Mouse (Mus musculus): ENCODE data around the gene Ubxn4.

Ubxn4 gene

DNA sequence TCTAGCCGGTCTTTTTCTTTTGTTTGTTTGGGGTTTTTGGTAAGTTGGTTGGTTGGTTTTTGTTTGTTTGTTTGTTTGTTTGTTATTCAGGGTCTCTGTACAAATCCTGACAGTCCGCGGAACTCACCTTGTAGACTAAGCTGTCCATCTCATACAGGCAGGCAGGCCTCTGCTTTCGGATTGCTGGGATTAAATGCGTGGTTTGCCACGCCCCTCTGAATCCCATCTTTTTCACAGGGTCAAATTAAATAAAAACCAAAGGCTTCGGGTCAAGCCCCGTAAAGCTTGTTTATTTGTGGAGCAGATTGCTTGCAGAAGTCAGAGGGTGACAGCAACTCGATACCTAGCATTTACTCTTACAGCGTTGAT, at the start of gene Ubxn4:
Ubxn4 (plus strand) TSS at position 338 of the 369 bp plus-strand sequence.
- in situ Hi-C loops (cut with MboI, MseI), result no loop called here

DNA sequence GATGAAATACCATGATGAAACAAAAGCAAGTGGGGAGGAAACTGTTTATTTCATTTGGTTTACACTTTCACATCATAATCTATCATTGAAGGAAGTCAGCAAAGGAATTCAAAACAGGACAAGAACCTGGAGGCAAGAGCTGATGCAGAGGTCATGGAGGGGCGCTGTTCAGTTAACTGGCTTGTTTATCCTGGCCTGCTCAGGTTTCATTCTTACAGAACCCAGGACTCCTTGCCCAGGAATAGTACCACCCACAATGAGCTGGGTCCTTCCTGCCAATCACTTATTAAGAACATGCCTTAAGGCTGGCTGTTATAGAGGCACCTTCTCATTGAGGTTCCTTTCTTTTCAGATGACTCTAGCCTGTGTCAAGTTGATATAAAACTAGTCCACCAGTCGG, 49.8 kb upstream of the Ubxn4 start:
- in situ Hi-C loops (cut with MboI, MseI), result no loop called here

DNA sequence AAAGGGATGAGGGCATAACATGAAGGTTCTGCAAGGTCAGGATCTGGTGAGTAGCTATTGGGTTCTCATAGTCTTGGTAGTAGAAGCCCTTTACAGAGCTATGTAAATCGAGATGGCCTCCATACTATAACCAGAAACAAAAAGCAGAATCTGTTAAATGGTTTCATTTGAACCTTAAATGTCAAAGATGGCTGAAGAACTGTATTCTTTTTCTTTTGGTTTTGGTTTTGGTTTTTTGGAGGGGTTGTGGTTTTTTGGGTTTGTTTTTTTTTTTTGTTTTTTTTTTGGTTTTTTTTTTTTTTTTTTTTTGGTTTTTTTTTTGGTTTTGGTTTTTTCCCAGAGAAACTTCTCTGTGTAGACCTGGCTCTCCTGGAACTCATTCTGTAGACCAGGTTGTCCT, 46.4 kb upstream of the Ubxn4 start:
- in situ Hi-C loops (cut with MboI, MseI), result no loop called here

DNA sequence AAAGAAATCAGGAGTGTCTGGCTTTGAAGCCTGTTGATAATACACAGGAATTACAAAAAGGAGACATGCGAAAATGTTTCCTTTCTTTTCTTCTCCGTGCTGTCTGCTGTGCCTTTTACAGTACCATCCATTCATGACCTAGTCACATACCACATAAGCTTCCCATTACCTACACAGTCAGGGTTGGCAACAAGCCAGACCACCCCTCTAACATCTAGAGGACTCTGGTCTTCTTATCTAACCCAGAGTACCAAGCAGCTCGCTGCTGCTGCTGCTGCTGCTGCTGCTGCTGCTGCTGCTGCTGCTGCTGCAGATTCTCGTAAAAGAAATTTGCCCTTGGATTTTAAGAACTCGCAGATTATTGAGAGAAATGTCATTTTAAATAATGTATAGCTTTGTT, 30.5 kb upstream of the Ubxn4 start:
- in situ Hi-C loops (cut with MboI, MseI), result no loop called here

DNA sequence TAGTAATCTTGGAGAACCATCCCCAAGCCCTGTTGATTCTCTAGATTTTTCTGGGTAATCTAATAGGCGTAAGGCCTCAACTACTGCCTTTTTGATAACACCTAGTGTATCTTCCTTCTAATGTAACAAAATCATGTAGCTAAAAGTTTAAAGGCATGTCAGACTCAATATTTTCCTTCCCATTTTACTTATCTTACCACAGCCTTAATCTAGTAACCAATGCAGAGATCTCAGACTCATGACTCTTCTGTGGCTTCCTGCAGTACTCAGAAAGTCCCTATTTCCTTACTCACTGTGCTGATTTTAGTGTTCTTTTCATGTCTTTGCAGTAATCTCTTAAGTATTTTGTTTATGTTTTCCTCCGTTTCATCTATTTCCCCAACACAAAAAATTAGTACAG, 21.9 kb upstream of the Ubxn4 start:
- in situ Hi-C loops (cut with MboI, MseI), result no loop called here

DNA sequence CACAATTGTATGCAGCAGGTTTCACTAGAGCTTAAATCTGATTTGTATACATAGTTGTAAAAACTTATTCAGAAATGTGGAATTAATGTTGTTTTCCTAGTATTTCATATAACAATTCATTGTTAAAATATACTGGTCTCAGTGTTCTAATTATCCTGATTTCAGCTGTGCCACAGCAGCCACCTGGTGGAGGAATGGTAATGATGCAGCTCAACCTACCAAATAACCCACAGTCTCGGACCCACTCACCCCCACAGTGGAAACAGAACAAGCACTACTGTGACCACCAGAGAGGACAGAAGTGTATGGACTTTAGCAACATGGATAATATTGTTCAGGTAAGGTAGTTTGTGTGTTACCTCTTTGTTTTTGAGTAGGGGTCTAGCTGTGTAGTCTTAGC, 20.5 kb upstream of the Ubxn4 start:
- in situ Hi-C loops (cut with MboI, MseI), result no loop called here

DNA sequence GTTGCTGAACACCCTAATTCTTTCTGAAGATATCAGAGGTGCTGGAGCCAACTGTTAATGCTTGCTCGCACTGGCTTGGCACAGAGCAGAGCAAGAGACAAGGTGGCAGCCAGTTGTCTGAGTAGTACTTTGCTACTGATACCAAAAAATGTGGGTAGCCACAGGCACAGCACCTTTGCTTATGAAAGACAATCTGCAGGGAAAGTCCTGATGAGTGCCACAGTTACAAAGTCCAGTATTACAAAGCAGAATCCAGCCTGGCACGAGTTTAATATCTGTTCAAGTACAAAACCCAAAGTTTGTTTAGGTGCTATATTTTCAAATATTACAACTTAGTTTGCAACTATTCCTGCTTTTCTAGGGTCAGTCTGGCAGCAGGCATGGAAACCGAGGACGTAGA, 8.6 kb upstream of the Ubxn4 start:
- in situ Hi-C loops (cut with MboI, MseI), result no loop called here

DNA sequence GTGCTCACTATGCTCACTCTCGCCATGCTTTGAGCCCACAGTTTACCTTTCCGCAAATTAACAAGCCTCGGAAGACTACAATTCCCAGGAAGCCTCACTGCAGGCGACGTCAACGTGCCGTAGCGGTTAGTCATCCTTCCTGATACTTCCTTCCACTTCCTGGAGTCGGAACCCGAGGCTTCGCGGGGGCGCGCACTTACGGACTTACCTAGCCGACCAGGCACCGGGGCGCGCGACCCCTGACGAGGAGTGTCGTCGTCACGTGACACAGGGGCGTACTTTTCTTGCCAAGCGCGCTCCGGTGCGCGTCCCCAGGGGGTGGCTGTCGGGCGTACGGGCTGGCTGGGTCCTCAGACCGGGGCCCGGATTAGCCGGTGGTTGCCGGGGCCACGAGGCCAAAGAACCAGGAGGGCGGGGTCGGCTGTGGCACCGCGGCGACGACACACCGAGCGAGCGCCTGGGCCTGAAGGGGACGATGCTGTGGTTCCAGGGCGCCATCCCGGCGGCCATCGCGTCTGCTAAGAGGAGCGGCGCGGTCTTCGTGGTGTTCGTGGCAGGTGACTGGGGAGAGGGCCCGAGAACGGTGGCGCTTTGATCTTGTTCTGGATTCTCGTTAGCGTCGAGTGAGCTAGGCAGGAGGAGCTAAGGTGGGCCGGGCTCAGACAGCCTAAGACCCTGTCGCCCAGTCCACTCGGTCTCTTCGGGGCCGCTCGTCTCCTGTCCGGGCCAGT, 397 bp downstream of the Ubxn4 start:
- in situ Hi-C loops (cut with MboI, MseI), result no loop called here

DNA sequence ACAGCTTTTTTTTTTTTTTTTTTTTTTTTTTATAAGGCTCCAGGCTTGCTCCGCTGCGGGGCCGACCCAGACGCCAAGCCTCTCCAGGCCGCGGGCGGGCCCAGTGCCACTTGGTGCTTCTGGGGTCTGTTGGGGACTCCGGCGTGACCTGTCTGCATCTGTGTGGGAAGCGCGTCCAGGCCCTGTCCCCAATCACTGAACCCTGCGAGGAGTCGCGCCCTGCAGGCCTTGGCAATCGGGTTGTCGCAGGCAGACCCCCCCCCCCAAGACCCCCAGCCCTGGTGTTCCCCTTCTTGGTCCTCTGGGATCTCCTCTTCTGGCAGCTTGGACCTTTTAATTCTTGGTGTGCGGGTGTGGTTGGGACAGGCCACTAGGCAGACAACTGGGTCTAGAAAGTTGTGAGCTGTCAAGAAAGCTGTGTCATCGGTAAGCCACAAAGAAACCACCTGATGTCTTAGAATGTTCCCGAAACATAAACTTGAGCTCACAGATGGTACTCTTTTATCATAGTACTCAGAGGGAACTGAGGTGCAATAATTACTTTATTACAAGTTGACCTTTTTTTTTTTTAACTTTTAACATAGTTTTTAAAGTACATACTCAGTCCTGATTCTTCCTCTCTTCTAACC, 1.1 kb downstream of the Ubxn4 start:
- in situ Hi-C loops (cut with MboI, MseI), result no loop called here

DNA sequence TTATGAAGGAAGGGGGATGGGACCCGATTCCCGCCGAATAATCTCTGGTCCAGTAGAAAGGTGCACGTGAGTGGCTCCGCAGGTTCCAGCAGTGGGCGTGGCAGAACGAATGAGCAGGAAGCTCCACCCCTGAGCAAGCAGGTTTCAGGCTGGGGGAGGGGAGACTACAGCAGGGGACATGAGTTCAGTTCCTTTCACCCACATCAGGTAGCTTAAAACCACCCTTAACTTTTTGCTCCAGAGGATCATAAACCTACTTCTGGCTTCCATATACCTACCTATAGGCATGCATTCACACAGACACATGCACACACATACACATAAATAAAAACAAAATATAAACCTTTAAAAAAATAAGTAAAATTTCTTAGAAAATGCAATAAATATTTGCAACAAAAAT, 23.3 kb downstream of the Ubxn4 start:
- in situ Hi-C loops (cut with MboI, MseI), result loop anchor here (5.0 kb wide), 1 partner anchor 65 kb away; no protein-coding TSS in a partner anchor

DNA sequence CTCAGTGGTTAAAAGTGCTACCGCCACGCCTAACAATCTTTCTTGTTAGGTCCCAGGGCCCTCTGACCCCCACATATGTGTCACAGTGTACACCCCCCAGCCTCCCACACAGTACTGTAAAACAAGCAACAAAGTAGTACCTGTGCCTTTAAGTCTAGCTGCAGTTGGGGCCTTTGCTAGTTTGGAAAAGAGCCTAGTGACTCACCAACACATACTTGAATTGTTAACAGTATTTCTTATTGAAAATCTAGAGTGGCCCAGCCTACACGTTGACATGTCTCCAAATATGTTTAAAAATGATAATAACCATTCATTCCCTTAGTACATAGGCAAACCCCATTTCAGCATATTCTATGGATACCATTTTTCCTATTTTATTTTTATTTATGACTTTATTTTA, 27.0 kb downstream of the Ubxn4 start:
- in situ Hi-C loops (cut with MboI, MseI), result no loop called here

DNA sequence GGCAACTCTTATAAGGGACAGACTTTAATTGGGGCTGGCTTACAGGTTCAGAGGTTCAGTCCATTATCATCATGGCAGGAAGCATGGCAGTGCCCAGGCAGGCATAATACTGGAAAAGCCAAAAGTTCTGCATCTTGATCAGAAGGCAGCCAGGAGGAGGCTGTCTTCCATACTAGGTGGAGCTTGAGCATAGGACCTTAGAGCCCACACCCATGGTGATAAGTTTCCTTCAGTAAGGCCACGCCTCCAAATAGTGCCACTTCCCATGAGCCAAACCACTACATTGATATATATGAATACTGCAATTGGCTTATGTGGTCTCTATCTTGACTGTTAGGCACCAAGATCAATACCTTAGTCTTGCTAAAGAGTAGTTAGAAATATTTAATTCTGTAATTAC, 32.1 kb downstream of the Ubxn4 start:
- in situ Hi-C loops (cut with MboI, MseI), result no loop called here

DNA sequence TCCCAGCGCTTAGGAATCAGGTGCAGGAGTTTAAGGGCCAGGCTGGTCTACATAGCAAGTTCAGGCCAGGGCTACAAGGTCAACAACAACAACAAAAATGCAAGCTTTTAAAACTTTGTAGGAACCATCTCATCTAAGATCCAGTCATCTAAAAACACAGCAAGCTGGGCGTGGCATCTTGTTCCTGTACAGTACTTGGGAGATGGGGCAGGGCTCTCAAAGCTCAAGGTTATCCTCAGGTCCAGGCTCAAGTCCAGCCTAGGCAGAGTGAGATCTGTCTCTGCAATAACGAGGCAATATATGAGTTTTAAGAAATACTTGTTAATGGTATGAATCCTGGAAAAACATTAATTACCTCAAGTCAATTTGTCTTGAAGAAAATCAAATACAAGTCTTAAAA, 34.8 kb downstream of the Ubxn4 start:
- in situ Hi-C loops (cut with MboI, MseI), result no loop called here

DNA sequence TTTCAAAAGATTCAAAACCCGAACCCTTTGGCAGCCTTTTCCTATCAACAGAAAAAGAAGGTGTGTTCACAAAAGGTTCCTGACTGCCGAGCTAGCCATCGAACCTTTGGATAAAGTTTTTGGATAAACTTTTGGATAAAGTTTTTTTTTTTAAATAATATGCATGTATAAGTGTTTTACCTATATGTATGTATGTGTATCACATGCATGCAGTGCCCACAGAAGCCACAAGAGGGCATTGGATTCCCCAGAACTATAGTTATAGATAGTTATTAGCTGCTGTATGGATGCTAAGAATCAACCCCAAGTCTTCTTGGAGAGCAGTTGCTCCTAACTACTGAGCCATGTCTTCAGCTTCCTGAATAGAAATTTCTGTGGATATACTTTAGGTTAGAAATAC, 38.0 kb downstream of the Ubxn4 start:
- in situ Hi-C loops (cut with MboI, MseI), result no loop called here

DNA sequence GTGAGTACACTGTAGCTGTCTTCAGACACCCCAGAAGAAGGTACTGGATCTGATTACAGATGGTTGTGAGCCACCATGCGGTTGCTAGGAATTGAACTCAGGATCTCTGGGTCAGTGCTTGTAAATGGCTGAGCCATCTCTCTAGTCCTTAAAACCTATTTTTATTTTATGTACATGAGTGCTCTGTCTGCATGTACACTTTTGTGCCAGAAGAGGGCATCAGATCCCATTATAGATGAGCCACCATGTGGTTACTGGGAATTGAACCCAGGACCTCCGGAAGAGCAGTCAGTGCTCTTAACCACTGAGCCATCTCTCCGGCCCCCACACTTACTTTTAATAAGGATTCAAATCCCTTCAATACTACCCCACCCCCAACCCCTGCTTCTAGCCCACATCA, 39.2 kb downstream of the Ubxn4 start:
- in situ Hi-C loops (cut with MboI, MseI), result no loop called here

DNA sequence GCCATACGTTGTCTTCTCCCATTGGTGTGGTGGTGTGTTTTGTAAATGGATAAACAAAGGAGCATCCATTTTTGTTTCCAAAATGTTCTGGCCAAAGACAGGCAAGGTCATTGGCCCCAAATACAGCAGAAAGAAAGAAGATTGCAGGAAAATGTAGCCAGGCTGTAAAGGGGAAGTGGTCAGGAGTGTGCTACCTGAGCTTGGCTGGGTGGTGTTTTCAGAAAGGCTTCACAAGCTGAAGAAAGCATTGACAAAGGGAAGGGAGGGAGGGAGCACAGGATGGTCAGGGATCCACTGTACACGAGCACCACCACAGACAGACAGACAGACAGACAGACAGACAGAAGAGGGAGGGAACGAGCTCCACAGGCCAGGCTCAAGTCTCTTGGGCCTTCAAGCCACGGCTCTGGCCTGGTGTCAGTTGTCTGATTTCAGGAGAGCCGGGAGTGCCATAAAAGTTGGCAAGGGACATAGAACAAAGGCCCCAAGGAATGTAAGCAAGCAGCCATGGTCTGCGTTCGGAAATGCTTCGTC, 40.5 kb downstream of the Ubxn4 start:
- in situ Hi-C loops (cut with MboI, MseI), result no loop called here

DNA sequence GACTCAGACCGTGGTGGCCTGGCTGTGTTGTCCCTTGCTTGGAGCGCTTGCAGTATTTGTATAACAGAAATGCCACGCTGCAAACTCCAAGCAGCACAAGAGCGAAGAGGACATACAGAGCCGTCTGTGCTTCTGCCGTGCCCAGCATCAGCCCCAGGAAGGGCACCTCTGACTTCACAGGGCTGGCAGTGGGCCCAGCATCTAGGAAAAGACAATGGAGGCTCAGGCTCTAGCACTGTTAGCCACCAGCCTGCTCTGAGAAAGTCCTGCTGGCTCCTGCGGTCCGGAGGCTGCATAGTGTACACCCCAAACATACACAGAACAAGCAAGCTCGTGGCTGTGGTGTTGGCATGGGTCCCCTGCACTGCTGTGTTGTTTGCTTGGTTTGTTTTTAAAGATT, 41.4 kb downstream of the Ubxn4 start:
- in situ Hi-C loops (cut with MboI, MseI), result no loop called here

DNA sequence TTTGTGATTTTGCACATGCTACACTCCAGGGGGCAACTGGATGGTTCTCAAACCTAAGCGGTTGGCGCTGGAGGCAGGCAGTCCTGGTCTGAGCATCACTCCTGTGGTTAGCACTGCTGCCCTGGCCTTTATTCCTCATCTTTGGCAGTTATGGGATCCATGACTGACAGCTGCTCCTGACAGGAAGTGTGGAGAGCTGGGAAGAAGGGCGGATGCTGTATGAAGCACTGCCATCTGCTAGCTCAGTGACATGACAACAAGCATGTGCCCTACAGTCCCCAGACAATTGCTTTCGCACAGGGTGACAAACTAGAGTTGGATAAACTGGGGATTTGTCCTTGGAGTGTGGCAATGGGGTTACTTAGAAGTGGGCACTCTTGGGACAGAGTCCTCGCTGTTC, 46.5 kb downstream of the Ubxn4 start:
- in situ Hi-C loops (cut with MboI, MseI), result no loop called here

DNA sequence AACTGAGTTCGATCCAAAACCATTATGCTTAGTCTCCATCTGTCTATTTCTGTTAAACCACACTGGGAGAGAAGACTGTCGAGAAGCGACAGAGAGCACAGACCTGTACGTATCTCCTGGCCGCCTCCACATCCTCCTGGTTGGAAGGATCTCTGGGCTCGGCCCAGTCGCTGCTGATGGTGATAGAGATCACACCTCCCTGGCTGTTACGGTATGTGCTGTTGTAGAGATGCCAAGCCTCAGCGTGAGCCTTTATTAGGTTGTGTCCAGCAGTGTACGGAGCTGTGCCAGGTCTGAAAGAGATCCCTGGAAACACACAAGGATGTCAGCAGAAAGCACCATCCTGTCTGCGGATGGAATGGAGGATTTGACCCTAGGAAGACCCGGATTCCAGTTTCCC, 49.8 kb downstream of the Ubxn4 start:
- in situ Hi-C loops (cut with MboI, MseI), result no loop called here

DNA sequence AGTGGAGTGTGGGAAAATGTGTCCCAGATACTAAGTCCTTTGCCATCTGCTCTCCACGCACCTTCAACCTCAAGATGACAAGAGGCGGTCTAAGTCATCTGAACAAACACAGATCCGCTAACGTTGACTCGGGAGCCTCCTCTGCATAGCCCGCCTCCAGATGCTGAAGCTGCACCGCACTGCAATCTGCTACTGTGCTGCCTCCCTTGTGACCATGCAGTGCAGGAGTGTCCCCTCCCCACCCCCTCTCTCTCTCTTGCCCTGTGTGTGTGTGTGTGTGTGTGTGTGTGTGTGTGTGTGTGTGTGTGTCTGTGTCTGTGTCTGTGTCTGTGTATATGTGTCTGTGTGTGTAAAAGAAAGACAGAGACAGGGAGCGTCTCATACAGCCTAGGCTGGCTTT, 51.5 kb downstream of the Ubxn4 start:
- in situ Hi-C loops (cut with MboI, MseI), result no loop called here

DNA sequence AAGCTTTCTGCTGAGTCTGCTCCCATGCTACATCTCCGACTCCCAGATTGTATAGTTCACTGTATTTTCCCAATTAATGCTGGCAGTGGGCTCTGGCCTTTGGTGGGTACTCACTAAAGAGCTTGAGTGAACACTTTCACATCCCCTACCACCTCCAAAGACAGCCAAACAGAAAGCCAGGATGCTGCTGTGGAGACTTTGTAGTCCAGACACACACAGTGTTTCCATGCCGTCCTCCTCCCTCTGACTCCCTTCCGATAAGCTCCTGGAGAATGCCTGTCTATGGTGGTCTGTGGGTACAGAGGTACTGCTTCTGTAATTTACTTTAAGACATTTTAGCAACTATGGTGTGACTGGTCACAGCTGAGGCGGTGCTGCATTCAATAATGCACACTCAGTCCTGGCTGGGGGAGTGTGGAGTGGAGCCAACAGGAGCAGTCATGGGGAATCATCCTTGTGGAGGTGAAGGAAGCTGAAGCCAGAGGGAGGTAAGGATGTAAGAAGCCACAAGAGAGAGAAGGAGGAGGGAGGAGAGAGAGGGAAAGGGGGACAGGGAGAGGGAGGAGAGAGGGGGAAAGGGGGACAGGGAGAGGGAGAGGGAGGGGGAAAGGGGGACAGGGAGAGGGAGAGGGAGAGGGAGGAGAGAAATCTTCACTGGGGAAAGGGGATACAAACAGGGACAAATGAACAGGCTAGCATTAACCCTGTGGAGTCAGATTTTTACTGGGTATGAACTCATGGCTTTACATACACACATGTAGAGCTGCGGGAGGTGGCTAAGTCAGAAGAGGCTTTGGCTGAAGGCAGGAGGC, 52.2 kb downstream of the Ubxn4 start:
- in situ Hi-C loops (cut with MboI, MseI), result no loop called here

DNA sequence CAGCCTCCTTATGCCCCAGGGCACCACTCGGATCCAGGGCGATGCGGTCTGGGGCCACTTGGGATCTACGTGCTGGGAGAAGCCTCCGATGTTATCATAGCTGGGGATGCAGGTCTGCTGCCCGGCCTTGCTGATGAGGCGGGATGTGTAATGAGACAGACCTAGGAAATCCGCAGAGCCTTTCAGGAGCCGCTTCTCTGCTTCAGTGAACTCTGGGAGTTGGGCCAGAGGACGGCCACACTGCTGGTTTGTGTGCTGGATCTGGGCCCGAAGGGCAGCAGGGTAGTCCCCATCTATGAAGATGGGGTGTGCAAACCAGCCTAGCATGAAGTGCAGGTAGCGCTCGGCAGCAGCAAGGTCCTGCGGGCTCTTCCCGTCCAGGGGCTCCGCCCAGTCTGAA, 60.1 kb downstream of the Ubxn4 start:
- in situ Hi-C loops (cut with MboI, MseI), result no loop called here

DNA sequence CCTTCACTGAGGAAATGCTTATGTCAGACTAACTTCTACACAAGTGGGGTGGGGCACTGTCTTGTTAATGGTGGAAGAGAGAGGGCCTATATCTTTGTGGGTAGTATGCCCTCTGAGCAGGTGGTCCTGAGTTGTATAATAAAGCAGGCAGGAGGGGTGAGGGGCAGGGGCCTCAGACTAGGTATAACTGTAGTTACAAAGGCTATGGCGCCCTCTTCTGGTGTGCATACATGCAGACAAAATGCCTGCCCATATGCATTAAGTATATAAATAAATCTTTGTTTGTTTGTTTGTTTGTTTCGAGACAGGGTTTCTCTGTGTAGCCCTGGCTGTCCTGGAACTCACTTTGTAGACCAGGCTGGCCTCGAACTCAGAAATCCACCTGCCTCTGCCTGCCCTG, 65.3 kb downstream of the Ubxn4 start:
- in situ Hi-C loops (cut with MboI, MseI), result no loop called here

Measured in T-helper 2 cell (primary cell).